Mouse (Mus musculus): ENCODE data around the gene Ptma.

DNA sequence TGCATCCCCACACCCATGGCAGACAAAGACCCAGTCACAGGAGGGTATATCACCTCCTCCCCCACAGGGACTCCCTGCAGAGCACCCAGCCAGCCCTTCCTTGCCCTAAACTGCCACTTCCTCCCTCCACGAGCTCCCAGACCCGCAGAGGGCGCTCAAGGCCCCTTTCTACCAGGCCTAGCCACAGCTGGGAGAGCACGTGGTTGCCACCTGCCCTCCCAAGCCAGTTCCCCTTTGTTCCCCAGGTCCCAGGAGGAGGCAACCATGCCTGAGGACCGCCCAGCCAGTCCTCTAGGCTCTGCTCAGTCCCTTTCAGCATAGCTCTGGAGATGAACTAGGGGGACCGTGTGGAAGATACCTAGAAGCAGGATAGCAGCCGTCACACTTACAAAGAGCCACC lies 17.1 kb upstream of the Ptma start:
- TF ChIP-seq CTCF (IDR thresholded peaks at IDR 0.05; ENCODE audit: low read depth) (peak; percentile 98), EP300 (IDR thresholded peaks at IDR 0.05; ENCODE audit: low read depth) (0 out of 2 replicates have a peak, but pooled peaks have one; percentile 26)
